Mouse (Mus musculus) small intestine, adult 2 months (tissue): ENCODE data around the gene Ccin. TPM values are rescaled to one million over a fixed set of nuclear protein-coding genes. Genes with fewer than 3 reads are reported as not detected.
A peak's percentile ranks its signal among the peaks of the same experiment; 100 is the strongest.

Source experiments
- H3K27ac ChIP-seq: fragments of 200-500 bp; 2 replicates; pipeline ENCODE4 v1.5.1; 2012; ENCODE audit warnings: low read depth, low read length, control low read depth, inconsistent platforms; ENCODE audit not compliant: insufficient read depth
- H3K27me3 ChIP-seq: fragments of 200-500 bp; 2 replicates; pipeline ENCODE4 v1.6.1; 2012; ENCODE audit warnings: mild to moderate bottlenecking, moderate library complexity, low read length, inconsistent platforms; ENCODE audit not compliant: control insufficient read depth, insufficient read depth
- H3K36me3 ChIP-seq: fragments of 200-500 bp; 2 replicates; pipeline ENCODE4 v1.6.1; 2012; ENCODE audit warnings: mild to moderate bottlenecking, low read length, control low read depth, inconsistent platforms; ENCODE audit not compliant: control insufficient read depth, insufficient read depth
- H3K4me1 ChIP-seq: fragments of 200-500 bp; 2 replicates; pipeline ENCODE4 v1.6.1; 2012; ENCODE audit warnings: low read length, inconsistent platforms, mixed read lengths; ENCODE audit not compliant: control insufficient read depth, insufficient read depth, insufficient read length
- H3K4me3 ChIP-seq: fragments of 200-500 bp; 2 replicates; pipeline ENCODE4 v1.5.1; 2012; ENCODE audit warnings: low read depth, mild to moderate bottlenecking, control low read depth, inconsistent platforms, low read length, moderate library complexity
- CTCF ChIP-seq: fragments of 200-500 bp; IDR thresholded peaks from 2 replicates; pipeline ENCODE4 v1.5.1; 2012; ENCODE audit warnings: low read depth, mild to moderate bottlenecking, control low read depth, inconsistent platforms, low read length, moderate library complexity, mixed read lengths; ENCODE audit not compliant: insufficient replicate concordance, insufficient read length; ENCODE audit errors: extremely low read depth
- POLR2A ChIP-seq: fragments of 200-500 bp; IDR thresholded peaks from 2 replicates; pipeline ENCODE4 v1.6.1; 2012; ENCODE audit warnings: low read depth, mild to moderate bottlenecking, control low read depth, inconsistent platforms, low read length, moderate library complexity
- WGBS: fragments of 180-500 bp; shearing (Covaris S2); methylation state at CpG from one replicate; pipeline ENCODE4 v1.1.7; 2018; 5-methylcytosine and 5-hydroxymethylcytosine counted together
- polyA plus RNA-seq: library from polyadenylated mRNA; depleted of rRNA; stranded (reverse); fragments of >200 nt; gene quantifications from 2 replicates; pipeline ENCODE4 v1.2.3, GENCODE M21; 2012

Ccin gene
- polyA plus RNA-seq, 1 experiment, result not detected

DNA sequence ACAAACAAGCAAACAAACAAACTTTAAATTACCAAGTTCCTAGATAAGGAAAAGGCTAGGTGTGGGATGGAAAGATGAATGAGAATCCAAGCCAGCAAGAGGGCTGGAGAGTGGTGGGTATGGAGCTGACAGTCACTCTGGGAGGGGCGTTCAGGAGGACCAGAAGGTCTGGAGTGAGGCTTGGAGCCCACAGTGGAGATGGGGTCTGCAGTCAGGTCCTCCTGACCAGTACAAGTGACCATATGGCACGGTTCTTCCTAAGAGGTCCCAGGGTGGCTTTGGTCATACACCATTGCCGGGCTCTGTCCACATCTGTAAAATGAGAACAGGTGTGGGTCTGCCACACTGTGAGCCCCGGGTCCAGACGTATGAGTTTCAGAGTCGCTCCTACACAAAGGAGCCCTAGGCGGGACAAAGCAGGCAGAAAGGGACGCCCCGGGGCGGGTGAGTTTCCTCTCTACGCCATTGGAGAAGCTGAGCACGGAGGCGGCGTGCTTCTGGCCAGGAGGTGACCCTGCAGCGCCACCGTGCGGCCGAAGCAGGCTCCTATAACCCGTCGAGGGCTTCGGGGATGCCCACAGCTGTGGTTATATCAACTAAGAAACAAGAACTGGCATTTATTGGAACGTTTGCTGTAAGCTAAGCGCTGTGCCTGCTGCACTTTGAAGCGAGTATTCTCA lies 1.1 kb upstream of the Ccin start:
- Histone ChIP-seq H3K27me3 (no peaks in the 10 kb centered on the region), H3K36me3 (no peaks in the 10 kb centered on the region), H3K4me1 (peaks cover 4% of the 10 kb centered on the region; the same call in 1 of the 2 replicates), H3K27ac (no peak overlapping the region), H3K4me3 (peak overlapping the region; percentile 44)
- peak; percentile 35; the same call in 1 of the 2 replicates for TF ChIP-seq POLR2A
- peak; percentile 95 for TF ChIP-seq CTCF
- WGBS, result 3% methylated on average over 24 of the region's 24 CpGs

DNA sequence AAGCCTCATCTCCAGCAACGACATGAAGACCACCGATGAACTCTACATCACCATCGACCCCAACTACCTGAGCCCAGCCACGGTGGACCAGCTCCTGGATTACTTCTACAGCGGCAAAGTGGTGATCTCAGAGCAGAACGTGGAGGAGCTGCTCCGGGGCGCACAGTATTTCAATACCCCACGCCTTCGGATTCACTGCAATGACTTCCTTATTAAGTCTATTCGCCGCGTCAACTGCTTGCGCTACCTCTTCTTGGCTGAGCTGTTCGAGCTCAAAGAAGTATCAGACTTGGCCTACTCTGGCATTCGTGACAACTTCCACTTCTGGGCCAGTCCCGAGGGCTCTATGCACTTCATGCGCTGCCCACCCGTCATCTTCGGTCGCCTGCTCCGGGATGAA lies 473 bp downstream of the Ccin start:
- H3K4me1 ChIP-seq, result peaks cover 2% of the 10 kb centered on the region; the same call in 1 of the 2 replicates
- no peaks in the 10 kb centered on the region for H3K27me3 ChIP-seq
- H3K36me3 ChIP-seq, result no peaks in the 10 kb centered on the region
- 93% methylated on average over 22 of the region's 22 CpGs for WGBS
- TF ChIP-seq CTCF (no peak), POLR2A (no peak)
- no peak overlapping the region for H3K27ac ChIP-seq
- H3K4me3 ChIP-seq, result no peak overlapping the region

DNA sequence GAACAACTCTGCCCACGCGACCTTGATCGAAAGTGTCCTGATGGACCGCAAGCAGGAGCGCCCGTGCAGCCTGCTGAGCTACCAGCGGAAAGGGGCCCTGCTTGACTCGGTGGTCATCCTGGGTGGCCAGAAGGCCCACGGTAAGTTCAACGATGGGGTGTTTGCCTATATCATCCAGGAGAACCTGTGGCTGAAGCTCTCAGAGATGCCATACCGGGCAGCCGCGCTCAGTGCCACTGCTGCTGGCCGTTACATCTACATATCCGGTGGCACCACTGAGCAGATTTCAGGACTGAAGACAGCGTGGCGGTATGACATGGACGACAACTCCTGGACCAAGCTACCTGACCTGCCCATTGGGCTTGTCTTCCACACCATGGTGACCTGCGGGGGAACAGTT lies 1.0 kb downstream of the Ccin start:
- H3K36me3 ChIP-seq, result no peaks in the 10 kb centered on the region
- no peak overlapping the region for H3K4me3 ChIP-seq
- TF ChIP-seq POLR2A (no peak), CTCF (no peak)
- peaks cover 2% of the 10 kb centered on the region; the same call in 1 of the 2 replicates for H3K4me1 ChIP-seq
- H3K27ac ChIP-seq, result no peak overlapping the region
- WGBS, result 91% methylated on average over 19 of the region's 19 CpGs
- no peaks in the 10 kb centered on the region for H3K27me3 ChIP-seq

DNA sequence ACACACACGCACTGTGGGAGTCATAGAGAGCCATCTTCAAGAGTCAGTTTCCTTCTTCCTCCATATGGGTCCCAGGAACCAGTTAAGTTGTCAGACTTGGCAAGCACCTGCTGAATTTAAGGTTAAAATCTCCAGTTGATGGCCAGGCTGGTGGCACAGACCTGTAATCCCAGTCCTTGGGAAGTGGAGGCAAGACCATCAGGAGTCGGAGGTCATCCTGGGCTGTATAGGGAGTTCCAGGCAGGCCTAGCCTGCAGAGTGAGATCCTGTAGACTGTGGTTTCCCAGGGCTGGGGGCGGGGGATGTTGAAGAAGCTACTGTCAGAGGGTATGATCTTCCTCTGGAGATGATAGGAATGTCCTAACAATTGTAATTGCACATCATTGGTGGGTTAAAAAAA lies 5.7 kb downstream of the Ccin start:
- 93% methylated on average over 3 of the region's 3 CpGs for WGBS
- Histone ChIP-seq H3K27ac (no peak overlapping the region), H3K27me3 (no peaks in the 10 kb centered on the region), H3K36me3 (no peaks in the 10 kb centered on the region), H3K4me1 (no peaks in the 10 kb centered on the region), H3K4me3 (no peak overlapping the region)
- no peak for TF ChIP-seq POLR2A
- TF ChIP-seq CTCF, result no peak

DNA sequence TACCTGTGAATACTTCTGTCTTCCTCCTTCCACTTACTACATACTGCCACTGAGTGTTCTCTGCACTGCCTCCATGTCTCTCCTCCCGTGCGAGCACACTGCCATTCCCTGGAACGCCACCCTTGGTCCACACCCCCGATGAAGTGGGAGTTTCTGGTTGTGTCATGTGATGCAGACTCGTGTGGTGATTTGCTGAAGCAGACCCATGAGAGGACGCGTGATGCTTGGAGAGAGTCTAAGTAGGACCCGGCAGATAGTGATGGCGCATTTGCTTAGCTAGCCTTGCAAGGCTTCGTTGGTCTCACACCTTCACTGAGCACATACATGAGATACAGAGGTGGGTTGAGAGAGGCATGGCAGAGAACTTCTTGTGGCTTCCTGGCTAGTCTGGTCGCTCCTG lies 9.8 kb downstream of the Ccin start:
- H3K36me3 ChIP-seq, result no peaks in the 10 kb centered on the region
- WGBS, result 94% methylated on average over 11 of the region's 11 CpGs
- H3K27ac ChIP-seq, result no peak overlapping the region
- H3K4me1 ChIP-seq, result no peaks in the 10 kb centered on the region
- TF ChIP-seq CTCF, result no peak
- no peaks in the 10 kb centered on the region for H3K27me3 ChIP-seq
- H3K4me3 ChIP-seq, result no peak overlapping the region

DNA sequence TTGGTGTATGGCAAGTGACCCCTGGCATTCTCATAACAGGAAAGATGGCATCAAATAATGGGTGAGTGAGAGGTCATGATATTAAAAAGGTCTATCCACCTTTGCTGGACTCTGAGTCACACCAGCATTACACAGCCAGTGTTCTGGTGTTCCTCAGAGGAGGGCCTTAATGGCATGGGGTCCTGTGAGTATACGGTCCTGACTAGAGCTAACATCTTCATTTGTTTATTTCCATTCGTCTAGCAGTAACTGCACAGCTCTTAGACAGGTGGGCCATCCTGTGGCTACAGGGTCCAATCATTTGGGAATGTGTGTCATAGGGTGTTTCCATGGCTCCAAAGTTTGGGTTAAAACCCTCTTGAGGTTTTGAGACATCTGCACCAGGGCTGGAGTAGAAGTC lies 11.1 kb downstream of the Ccin start:
- no peaks in the 10 kb centered on the region for H3K27me3 ChIP-seq
- H3K36me3 ChIP-seq, result no peaks in the 10 kb centered on the region
- no peaks in the 10 kb centered on the region for H3K4me1 ChIP-seq
- WGBS, result 78% methylated on average over 2 of the region's 2 CpGs
- no peak overlapping the region for H3K27ac ChIP-seq
- TF ChIP-seq CTCF, result no peak
- no peak for TF ChIP-seq POLR2A
- no peak overlapping the region for H3K4me3 ChIP-seq

DNA sequence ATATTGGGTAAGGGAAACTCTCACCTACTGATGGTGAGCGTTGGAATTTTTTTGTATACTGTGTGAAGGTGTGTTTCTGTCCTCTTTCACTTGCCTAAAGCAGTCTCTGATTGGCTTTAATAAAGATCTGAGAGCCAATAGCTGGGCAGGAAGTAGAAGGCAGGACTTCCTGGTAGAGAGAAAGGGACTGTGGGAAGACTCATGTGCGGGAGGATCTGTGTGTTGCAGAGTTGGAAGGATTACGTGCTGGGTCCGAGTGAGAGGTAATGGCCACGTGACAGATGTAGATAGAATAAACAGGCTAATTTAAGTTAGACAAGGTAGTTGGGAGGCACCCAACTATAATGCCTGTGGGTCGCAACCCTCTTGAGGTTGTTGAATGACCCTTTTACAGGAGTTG lies 20.3 kb downstream of the Ccin start:
- Histone ChIP-seq H3K36me3 (no peaks in the 10 kb centered on the region), H3K4me1 (no peaks in the 10 kb centered on the region), H3K27ac (no peak overlapping the region), H3K27me3 (no peaks in the 10 kb centered on the region), H3K4me3 (no peak overlapping the region)
- TF ChIP-seq CTCF (no peak), POLR2A (no peak)
- whole genome bisulfite sequencing, result 79% methylated on average over 6 of the region's 6 CpGs
